Mouse (Mus musculus) skeletal muscle tissue, adult 2 months (tissue): ENCODE measurements at regions not wholly inside any gene's neighbourhood (a gene's known extent, or its start where the extent isn't known, plus 50 kb on each side); places are given as distances from the start of the nearest gene placed in this dataset.

Source experiments
- DNase-seq: peaks from one replicate; pipeline ENCODE4 v3.0.0-alpha.2; 2012; ENCODE audit warnings: low read depth, low spot score

GRCm38 (mm10) chr11:113026994-113027393 is 245.0 kb downstream of the Sox9 start:
- DNase-seq, result peak; percentile 40

- no peak for DNase-seq
Observed at GRCm38 (mm10) chr11:113028235-113028919, 246.4 kb downstream of the Sox9 start.

GRCm38 (mm10) chr11:113031405-113031804 is 249.4 kb downstream of the Sox9 start:
- no peak for DNase-seq

- DNase-seq, result no peak
Observed at GRCm38 (mm10) chr11:113032487-113033228, 250.6 kb downstream of the Sox9 start.

GRCm38 (mm10) chr11:113034911-113035310 is 252.9 kb downstream of the Sox9 start:
- DNase-seq, result no peak

- DNase-seq, result no peak
Observed at GRCm38 (mm10) chr11:113037736-113038135, 255.7 kb downstream of the Sox9 start.

GRCm38 (mm10) chr11:113042710-113043109 is 260.7 kb downstream of the Sox9 start:
- no peak for DNase-seq

GRCm38 (mm10) chr11:113046200-113047051 is 264.4 kb downstream of the Sox9 start:
- peak; percentile 56 for DNase-seq

GRCm38 (mm10) chr11:113048158-113048557 is 266.1 kb downstream of the Sox9 start:
- DNase-seq, result no peak

GRCm38 (mm10) chr11:113049593-113049992 is 267.6 kb downstream of the Sox9 start:
- DNase-seq, result no peak

GRCm38 (mm10) chr11:113052536-113052935 is 270.5 kb downstream of the Sox9 start:
- no peak for DNase-seq

- no peak for DNase-seq
Observed at GRCm38 (mm10) chr11:113056042-113056632, 274.1 kb downstream of the Sox9 start.

- no peak for DNase-seq
Observed at GRCm38 (mm10) chr11:113056824-113057223, 274.8 kb downstream of the Sox9 start.

- no peak for DNase-seq
Observed at GRCm38 (mm10) chr11:113070365-113070764, 288.3 kb downstream of the Sox9 start.

- DNase-seq, result no peak
Observed at GRCm38 (mm10) chr11:113071942-113072341, 289.9 kb downstream of the Sox9 start.

GRCm38 (mm10) chr11:113074328-113074727 is 292.3 kb downstream of the Sox9 start:
- DNase-seq, result no peak

GRCm38 (mm10) chr11:113076371-113076770 is 294.3 kb downstream of the Sox9 start:
- no peak for DNase-seq

GRCm38 (mm10) chr11:113080311-113080710 is 298.3 kb downstream of the Sox9 start:
- DNase-seq, result no peak

GRCm38 (mm10) chr11:113084442-113084841 is 302.4 kb downstream of the Sox9 start:
- no peak for DNase-seq

GRCm38 (mm10) chr11:113085556-113085955 is 303.5 kb downstream of the Sox9 start:
- no peak for DNase-seq

GRCm38 (mm10) chr11:113087084-113087483 is 305.1 kb downstream of the Sox9 start:
- no peak for DNase-seq
